Mouse (Mus musculus) thymus, adult 2 months (tissue): ENCODE measurements around the gene Rln3. TPM values are rescaled to one million over a fixed set of nuclear protein-coding genes. Genes with fewer than 3 reads are reported as not detected.

Source experiments
- DNase-seq: peaks from one replicate; pipeline ENCODE4 v3.0.0; 2021
- H3K27ac ChIP-seq: fragments of 200-500 bp; 2 replicates; pipeline ENCODE4 v1.5.1; 2012; ENCODE audit warnings: low read length, control low read depth; ENCODE audit not compliant: control insufficient read depth, insufficient read depth
- H3K27me3 ChIP-seq: fragments of 200-500 bp; 2 replicates; pipeline ENCODE4 v1.6.1; 2012; ENCODE audit warnings: mild to moderate bottlenecking, low read length, moderate library complexity, mixed read lengths; ENCODE audit not compliant: control insufficient read depth, insufficient read depth
- H3K36me3 ChIP-seq: fragments of 200-500 bp; 2 replicates; pipeline ENCODE4 v1.6.1; 2012; ENCODE audit warnings: mild to moderate bottlenecking, low read length, moderate library complexity; ENCODE audit not compliant: control insufficient read depth, insufficient read depth
- H3K4me1 ChIP-seq: fragments of 200-500 bp; replicated peaks from 2 replicates; pipeline ENCODE4 v1.6.1; 2012; ENCODE audit warnings: low read length; ENCODE audit not compliant: control insufficient read depth, insufficient read depth
- H3K4me3 ChIP-seq: fragments of 200-500 bp; 2 replicates; pipeline ENCODE4 v1.5.1; 2012; ENCODE audit warnings: mild to moderate bottlenecking, low read length, control low read depth, moderate library complexity; ENCODE audit not compliant: control insufficient read depth, insufficient read depth
- CTCF ChIP-seq: fragments of 200-500 bp; IDR thresholded peaks from 2 replicates; pipeline ENCODE4 v1.5.1; 2012; ENCODE audit warnings: mild to moderate bottlenecking, control low read depth, low read length, moderate library complexity, borderline replicate concordance; ENCODE audit not compliant: control insufficient read depth, poor library complexity, insufficient read depth; ENCODE audit errors: extremely low read depth
- POLR2A ChIP-seq: fragments of 200-500 bp; IDR thresholded peaks from 2 replicates; pipeline ENCODE4 v1.6.1; 2012; ENCODE audit warnings: mild to moderate bottlenecking, low read length, control low read depth, moderate library complexity; ENCODE audit not compliant: control insufficient read depth, poor library complexity, insufficient read depth; ENCODE audit errors: extremely low read depth
- WGBS: fragments of 180-500 bp; shearing (Covaris S2); methylation state at CpG from one replicate; pipeline ENCODE4 v1.1.7; 2018; 5-methylcytosine and 5-hydroxymethylcytosine counted together
- polyA plus RNA-seq: library from polyadenylated mRNA; depleted of rRNA; stranded (reverse); fragments of >200 nt; gene quantifications from 2 replicates; pipeline ENCODE4 v1.2.3, GENCODE M21; 2012

Gene Rln3
- polyA plus RNA-seq, 1 experiment: 9.1 TPM

- H3K4me1 ChIP-seq: peaks cover 28% of the 10 kb centered on the region
- H3K27ac ChIP-seq: peak overlapping the region; percentile 84
- H3K27me3 ChIP-seq: no peaks in the 10 kb centered on the region
- H3K36me3 ChIP-seq: no peaks in the 10 kb centered on the region
- peak; percentile 95 for DNase-seq
- H3K4me3 ChIP-seq: peak overlapping the region; percentile 67
- WGBS: 1% methylated on average over 30 of the region's 30 CpGs
- 0 out of 2 replicates have a peak, but pooled peaks have one; percentile 36 for TF ChIP-seq CTCF
- 0 out of 2 replicates have a peak, but pooled peaks have one; percentile 16 for TF ChIP-seq POLR2A
Observed at GRCm38 (mm10) chr8:84004533-84005201, 40.1 kb downstream of the Rln3 start.

GRCm38 (mm10) chr8:84003612-84004246 lies 41.1 kb downstream of the Rln3 start:
- no peak overlapping the region for H3K27ac ChIP-seq
- no peaks in the 10 kb centered on the region for H3K36me3 ChIP-seq
- WGBS: 81% methylated on average over 6 of the region's 6 CpGs
- DNase-seq: no peak
- no peak overlapping the region for H3K4me3 ChIP-seq
- H3K4me1 ChIP-seq: peaks cover 37% of the 10 kb centered on the region
- no peak for TF ChIP-seq POLR2A
- TF ChIP-seq CTCF: no peak
- H3K27me3 ChIP-seq: no peaks in the 10 kb centered on the region

GRCm38 (mm10) chr8:84002957-84003611 lies 41.7 kb downstream of the Rln3 start:
- DNase-seq: no peak
- Histone ChIP-seq H3K36me3 (no peaks in the 10 kb centered on the region), H3K27ac (no peak overlapping the region), H3K4me1 (peaks cover 39% of the 10 kb centered on the region), H3K27me3 (no peaks in the 10 kb centered on the region), H3K4me3 (no peak overlapping the region)
- WGBS: 87% methylated on average over 12 of the region's 12 CpGs
- TF ChIP-seq CTCF (no peak), POLR2A (no peak)

- WGBS: 93% methylated on average over 61 of the region's 61 CpGs
- no peak for DNase-seq
- H3K27ac ChIP-seq: no peak within 1 kb of the TSS
- H3K36me3 ChIP-seq: no peaks in the 10 kb centered on the region
- H3K27me3 ChIP-seq: no peaks in the 10 kb centered on the region
- TF ChIP-seq CTCF (no peak), POLR2A (no peak)
- H3K4me3 ChIP-seq: no peak within 1 kb of the TSS
- H3K4me1 ChIP-seq: peaks cover 41% of the 10 kb centered on the region
Observed at GRCm38 (mm10) chr8:84001281-84002000, 43.4 kb downstream of the Rln3 start, which contains the start of gene 1700067K01Rik. Gene 1700067K01Rik, plus strand, starts transcription at chr8:84001502.

GRCm38 (mm10) chr8:83999825-84000224 lies 45.0 kb downstream of the Rln3 start:
- DNase-seq: no peak
- TF ChIP-seq CTCF (no peak), POLR2A (no peak)
- Histone ChIP-seq H3K4me1 (peaks cover 39% of the 10 kb centered on the region), H3K4me3 (no peak overlapping the region), H3K27ac (no peak overlapping the region), H3K36me3 (no peaks in the 10 kb centered on the region), H3K27me3 (no peaks in the 10 kb centered on the region)
- 84% methylated on average over 2 of the region's 2 CpGs for WGBS
